Mouse (Mus musculus): ENCODE results near the gene Adsl. TPM values are rescaled to one million over a fixed set of nuclear protein-coding genes. Genes with fewer than 3 reads are reported as not detected.

Adsl gene
- total and polyA plus RNA-seq, 2 experiments from 2014 or later, result 58.4 to 85.7 TPM

GRCm38 (mm10) chr15:80934841-80935240, 13.4 kb upstream of the Adsl start:
- no peak overlapping the region for H3K9ac ChIP-seq (replicated peaks; ENCODE audit: low read length, poor library complexity, severe bottlenecking)
- H3K4me1 ChIP-seq (ENCODE audit: insufficient read depth, low read length), result no peaks in the 10 kb centered on the region
- no peak overlapping the region for H3K4me2 ChIP-seq (ENCODE audit: low read depth, low read length, poor library complexity, severe bottlenecking)
- 95% methylated on average over 5 of the region's 5 CpGs for WGBS
- no peak overlapping the region for H3K27ac ChIP-seq (ENCODE audit: low read depth, low read length)
- DNase-seq (ENCODE audit: low spot score) (no peak), ATAC-seq (ENCODE audit: low FRiP score) (no peak)
- H3K27me3 ChIP-seq (ENCODE audit: insufficient read depth, low read length), result no peaks in the 10 kb centered on the region
- no peak for TF ChIP-seq CTCF (IDR thresholded peaks at IDR 0.05)
- H3K4me3 ChIP-seq (ENCODE audit: low read depth, low read length), result no peak overlapping the region
- peaks cover 17% of the 10 kb centered on the region for H3K36me3 ChIP-seq (ENCODE audit: insufficient read depth, low read length)
- H3K9me3 ChIP-seq (ENCODE audit: low read length), result no peaks in the 10 kb centered on the region

GRCm38 (mm10) chr15:80936686-80937085, 11.6 kb upstream of the Adsl start:
- H3K27ac ChIP-seq (ENCODE audit: low read depth, low read length), result no peak overlapping the region
- no peak overlapping the region for H3K4me2 ChIP-seq (ENCODE audit: low read depth, low read length, poor library complexity, severe bottlenecking)
- H3K36me3 ChIP-seq (ENCODE audit: insufficient read depth, low read length), result peaks cover 14% of the 10 kb centered on the region
- no peak overlapping the region for H3K9ac ChIP-seq (replicated peaks; ENCODE audit: low read length, poor library complexity, severe bottlenecking)
- no peaks in the 10 kb centered on the region for H3K27me3 ChIP-seq (ENCODE audit: insufficient read depth, low read length)
- no peak for DNase-seq (ENCODE audit: low spot score)
- 72% methylated on average over 3 of the region's 3 CpGs for WGBS
- H3K4me3 ChIP-seq (ENCODE audit: low read depth, low read length), result no peak overlapping the region
- ATAC-seq (ENCODE audit: low FRiP score), result no peak
- H3K4me1 ChIP-seq (ENCODE audit: insufficient read depth, low read length), result no peaks in the 10 kb centered on the region
- no peaks in the 10 kb centered on the region for H3K9me3 ChIP-seq (ENCODE audit: low read length)
- no peak for TF ChIP-seq CTCF (IDR thresholded peaks at IDR 0.05)

- no peak for DNase-seq (ENCODE audit: low spot score)
- Histone ChIP-seq H3K36me3 (ENCODE audit: insufficient read depth, low read length) (peaks cover 2% of the 10 kb centered on the region; the same call in 1 of the 2 replicates), H3K27me3 (ENCODE audit: insufficient read depth, low read length) (no peaks in the 10 kb centered on the region), H3K9ac (replicated peaks; ENCODE audit: low read length, poor library complexity, severe bottlenecking) (no peak overlapping the region), H3K4me3 (ENCODE audit: low read depth, low read length) (no peak overlapping the region), H3K9me3 (ENCODE audit: low read length) (no peaks in the 10 kb centered on the region), H3K27ac (ENCODE audit: low read depth, low read length) (no peak overlapping the region), H3K4me2 (ENCODE audit: low read depth, low read length, poor library complexity, severe bottlenecking) (no peak overlapping the region), H3K4me1 (ENCODE audit: insufficient read depth, low read length) (no peaks in the 10 kb centered on the region)
- WGBS, result 88% methylated on average over 4 of the region's 4 CpGs
- no peak for TF ChIP-seq CTCF (IDR thresholded peaks at IDR 0.05)
- no peak for ATAC-seq (ENCODE audit: low FRiP score)
Measured at GRCm38 (mm10) chr15:80938615-80939014, 9.7 kb upstream of the Adsl start.

- WGBS, result 58% methylated on average over 5 of the region's 5 CpGs
- H3K27me3 ChIP-seq (ENCODE audit: insufficient read depth, low read length), result no peaks in the 10 kb centered on the region
- no peak overlapping the region for H3K27ac ChIP-seq (ENCODE audit: low read depth, low read length)
- no peaks in the 10 kb centered on the region for H3K9me3 ChIP-seq (ENCODE audit: low read length)
- no peaks in the 10 kb centered on the region for H3K4me1 ChIP-seq (ENCODE audit: insufficient read depth, low read length)
- no peak overlapping the region for H3K4me3 ChIP-seq (ENCODE audit: low read depth, low read length)
- DNase-seq (ENCODE audit: low spot score) (no peak), ATAC-seq (ENCODE audit: low FRiP score) (no peak)
- H3K4me2 ChIP-seq (ENCODE audit: low read depth, low read length, poor library complexity, severe bottlenecking), result no peak overlapping the region
- H3K9ac ChIP-seq (replicated peaks; ENCODE audit: low read length, poor library complexity, severe bottlenecking), result no peak overlapping the region
- no peaks in the 10 kb centered on the region for H3K36me3 ChIP-seq (ENCODE audit: insufficient read depth, low read length)
- no peak for TF ChIP-seq CTCF (IDR thresholded peaks at IDR 0.05)
Measured at GRCm38 (mm10) chr15:80939401-80939800, 8.9 kb upstream of the Adsl start.

GRCm38 (mm10) chr15:80941468-80942040, 6.7 kb upstream of the Adsl start:
- Histone ChIP-seq H3K27ac (ENCODE audit: low read depth, low read length) (no peak overlapping the region), H3K4me1 (ENCODE audit: insufficient read depth, low read length) (no peaks in the 10 kb centered on the region), H3K4me2 (ENCODE audit: low read depth, low read length, poor library complexity, severe bottlenecking) (no peak overlapping the region), H3K9me3 (ENCODE audit: low read length) (no peaks in the 10 kb centered on the region), H3K9ac (replicated peaks; ENCODE audit: low read length, poor library complexity, severe bottlenecking) (no peak overlapping the region), H3K27me3 (ENCODE audit: insufficient read depth, low read length) (no peaks in the 10 kb centered on the region), H3K36me3 (ENCODE audit: insufficient read depth, low read length) (no peaks in the 10 kb centered on the region), H3K4me3 (ENCODE audit: low read depth, low read length) (no peak overlapping the region)
- WGBS, result 72% methylated on average over 6 of the region's 6 CpGs
- 0 out of 2 replicates have a peak, but pooled peaks have one; percentile 7 for TF ChIP-seq CTCF (IDR thresholded peaks at IDR 0.05)
- DNase-seq (ENCODE audit: low spot score), result no peak
- no peak for ATAC-seq (ENCODE audit: low FRiP score)

GRCm38 (mm10) chr15:80945851-80946250, 2.4 kb upstream of the Adsl start:
- DNase-seq (ENCODE audit: low spot score) (peak; percentile 64), ATAC-seq (ENCODE audit: low FRiP score) (no peak)
- Histone ChIP-seq H3K4me3 (ENCODE audit: low read depth, low read length) (no peak overlapping the region), H3K27me3 (ENCODE audit: insufficient read depth, low read length) (no peaks in the 10 kb centered on the region), H3K4me2 (ENCODE audit: low read depth, low read length, poor library complexity, severe bottlenecking) (no peak overlapping the region), H3K9ac (replicated peaks; ENCODE audit: low read length, poor library complexity, severe bottlenecking) (no peak overlapping the region), H3K9me3 (ENCODE audit: low read length) (no peaks in the 10 kb centered on the region), H3K36me3 (ENCODE audit: insufficient read depth, low read length) (no peaks in the 10 kb centered on the region), H3K4me1 (ENCODE audit: insufficient read depth, low read length) (peaks cover 4% of the 10 kb centered on the region; the same call in 1 of the 2 replicates), H3K27ac (ENCODE audit: low read depth, low read length) (no peak overlapping the region)
- WGBS, result 61% methylated on average over 3 of the region's 3 CpGs
- peak; percentile 63 for TF ChIP-seq CTCF (IDR thresholded peaks at IDR 0.05)
